Mouse (Mus musculus) ovary, adult 18-20 months (tissue): ENCODE measurements at regions not wholly inside any gene's neighbourhood (a gene's known extent, or its start where the extent isn't known, plus 50 kb on each side); places are given as distances from the start of the nearest gene placed in this dataset.
A peak's percentile ranks its signal among the peaks of the same experiment; 100 is the strongest.
"Not testable (repeated sequence)": the region's sequence is repeated elsewhere in the genome, so short reads cannot be mapped to it uniquely, and the experiment has no call there.

Source experiments
- DNase-seq: peaks from one replicate; pipeline ENCODE4 v3.0.0; 2022; ENCODE audit warnings: low spot score, mixed read lengths

DNA sequence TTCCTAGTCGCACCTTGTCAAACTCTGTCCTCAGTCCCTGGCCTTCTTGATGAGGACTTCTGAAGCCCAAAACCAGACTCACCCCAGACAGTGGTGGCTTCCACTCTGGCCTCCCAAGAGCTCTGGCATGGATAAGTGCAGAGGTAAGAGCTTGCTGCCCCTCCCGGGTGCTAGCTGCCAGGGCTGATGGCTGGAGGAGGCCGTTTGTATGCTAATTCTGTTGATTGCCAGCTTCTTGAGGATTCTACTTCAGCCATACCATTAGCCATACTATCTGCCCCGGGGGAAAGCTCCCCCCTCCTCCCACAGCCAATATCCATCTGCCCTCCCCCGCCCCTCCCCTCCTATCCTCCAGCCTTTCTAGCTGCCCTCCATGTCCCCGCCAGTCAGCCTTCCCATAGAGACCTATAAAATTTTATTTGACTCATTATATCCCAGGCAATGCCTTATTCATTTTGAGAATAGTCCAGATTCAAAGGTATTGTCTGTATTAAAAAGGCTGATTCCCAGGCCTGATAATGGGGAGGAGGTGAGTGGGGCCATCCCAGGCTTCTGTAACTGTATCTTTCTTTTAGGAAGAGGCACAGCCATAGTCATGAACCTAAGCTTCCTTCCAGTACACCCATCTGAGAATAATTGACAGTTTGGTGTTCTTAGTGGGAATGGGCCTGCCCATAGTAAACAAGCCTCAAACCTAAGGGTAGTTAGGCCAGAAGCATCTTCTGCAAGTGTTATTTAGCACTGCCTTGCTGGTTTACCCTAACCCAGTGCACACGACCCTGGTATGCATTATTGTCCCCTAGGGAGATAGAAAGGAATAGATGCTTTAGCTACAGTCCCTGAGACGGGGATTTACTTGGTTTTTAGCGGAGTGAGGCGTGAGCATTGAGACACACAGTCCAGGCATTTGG is 239.2 kb upstream of the 1700012A03Rik start:
- no peak for DNase-seq

GRCm38 (mm10) chr6:31804468-31804867 is 240.7 kb upstream of the Podxl start:
- not testable (repeated sequence) for DNase-seq

DNA sequence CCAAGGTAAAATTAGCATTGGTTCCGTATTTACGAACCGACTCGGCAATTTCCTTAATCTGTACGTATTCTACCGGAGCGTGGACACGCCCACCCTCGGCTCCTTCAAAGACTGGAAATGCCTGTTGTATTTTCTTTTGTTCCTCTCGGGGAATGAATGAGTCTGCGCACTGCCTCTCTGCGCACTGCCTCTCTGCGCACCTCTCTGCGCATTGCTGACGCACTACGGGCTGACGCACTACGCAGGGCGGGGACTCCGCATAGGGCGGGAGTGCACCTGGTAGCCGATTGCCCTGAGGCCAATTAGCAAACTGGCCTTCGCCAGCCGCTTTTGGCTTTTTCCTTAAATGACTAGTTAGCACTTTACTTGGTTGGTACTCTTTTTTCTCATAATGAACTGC is 239.4 kb upstream of the Podxl start:
- not testable (repeated sequence) for DNase-seq

DNA sequence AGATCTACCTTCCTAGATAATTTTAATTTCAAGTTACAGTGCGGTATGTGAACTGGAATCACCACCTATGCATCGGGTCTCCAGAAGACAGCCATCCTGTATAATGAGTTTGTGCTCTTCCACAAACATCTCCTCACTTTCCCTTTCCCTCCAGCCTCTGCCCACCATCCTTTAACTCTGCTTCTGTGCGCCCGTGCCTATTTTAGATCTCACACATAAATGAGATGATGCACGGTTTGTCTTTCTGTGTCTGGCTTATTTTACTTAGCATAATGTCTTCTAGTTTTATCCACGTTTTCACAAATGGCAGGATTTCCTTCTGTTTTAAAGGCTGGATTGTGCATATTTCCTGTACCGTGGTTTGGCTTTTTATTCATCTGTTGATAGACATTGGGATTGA is 227.8 kb upstream of the Podxl start:
- DNase-seq = no peak

- DNase-seq = peak; percentile 39
Measured at GRCm38 (mm10) chr6:31790906-31791305, 227.1 kb upstream of the Podxl start.

- DNase-seq = no peak
Measured at GRCm38 (mm10) chr6:31776841-31777240, 213.1 kb upstream of the Podxl start.

DNA sequence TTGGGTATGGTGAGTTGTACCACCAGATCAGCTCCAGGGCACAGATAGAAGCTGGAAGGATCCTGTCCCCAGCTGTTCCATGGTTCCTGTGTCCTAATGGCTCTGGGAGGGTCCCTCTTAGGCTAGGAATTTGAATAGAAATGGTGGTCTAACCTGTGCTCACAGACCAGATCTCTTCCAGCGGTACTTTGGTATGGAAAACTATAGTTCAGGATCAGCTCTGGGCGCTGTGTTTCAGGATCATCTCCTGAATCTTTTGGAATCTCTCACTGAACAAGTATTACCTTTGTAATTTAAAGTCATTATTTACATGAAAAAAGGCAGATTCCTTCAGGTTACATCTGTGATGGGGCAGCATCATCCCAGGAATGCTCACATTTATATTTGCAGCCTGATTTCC is 208.1 kb upstream of the Podxl start:
- no peak for DNase-seq

DNA sequence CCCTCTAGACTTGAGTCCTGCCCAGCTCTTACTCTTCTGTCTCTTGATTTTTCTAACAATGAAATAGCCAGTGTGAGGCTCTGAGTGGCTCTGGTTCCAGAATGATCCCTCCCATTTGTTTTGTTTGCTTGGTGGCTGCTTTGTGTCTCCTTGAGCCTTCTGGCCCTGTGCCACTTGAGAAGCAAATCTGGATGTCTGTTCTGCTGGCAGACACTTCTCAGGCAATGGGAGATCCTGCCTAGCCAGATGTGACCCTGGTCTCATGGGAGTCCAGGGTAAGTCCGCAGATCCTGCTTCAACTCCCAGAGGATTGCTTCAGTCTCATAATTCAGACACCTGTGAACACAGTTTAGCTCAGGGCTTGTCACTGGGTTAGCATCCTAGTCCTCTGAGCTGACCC is 181.8 kb upstream of the Podxl start:
- no peak for DNase-seq

GRCm38 (mm10) chr6:31731391-31731790 is 167.6 kb upstream of the Podxl start:
- no peak for DNase-seq

- no peak for DNase-seq
Measured at GRCm38 (mm10) chr6:31719614-31720013, 155.8 kb upstream of the Podxl start.

GRCm38 (mm10) chr6:31718843-31719242 is 155.1 kb upstream of the Podxl start:
- no peak for DNase-seq

GRCm38 (mm10) chr6:31717531-31717930 is 153.8 kb upstream of the Podxl start:
- no peak for DNase-seq

GRCm38 (mm10) chr6:31707256-31707655 is 143.5 kb upstream of the Podxl start:
- DNase-seq = no peak

DNA sequence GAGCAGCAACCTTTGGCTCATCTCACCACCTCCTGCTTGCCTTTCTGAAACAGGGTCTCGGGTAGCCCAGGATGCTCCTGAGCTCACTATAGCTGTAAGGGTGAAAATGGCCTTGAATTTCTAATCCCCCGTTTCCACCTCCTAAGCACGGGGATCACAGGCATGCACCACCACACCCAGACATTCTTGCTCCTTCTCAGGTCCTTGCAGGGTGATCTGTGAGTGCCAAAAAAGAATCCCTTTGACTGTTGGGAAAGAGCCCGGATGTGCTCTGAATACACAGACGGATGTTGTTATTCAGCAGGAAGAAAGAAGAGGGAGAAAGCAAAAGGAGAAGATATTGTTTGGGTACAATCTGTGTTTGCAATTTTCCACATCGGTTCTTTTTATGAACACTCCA is 140.4 kb upstream of the Podxl start:
- no peak for DNase-seq

- DNase-seq = no peak
Measured at GRCm38 (mm10) chr6:31702931-31703330, 139.2 kb upstream of the Podxl start.

DNA sequence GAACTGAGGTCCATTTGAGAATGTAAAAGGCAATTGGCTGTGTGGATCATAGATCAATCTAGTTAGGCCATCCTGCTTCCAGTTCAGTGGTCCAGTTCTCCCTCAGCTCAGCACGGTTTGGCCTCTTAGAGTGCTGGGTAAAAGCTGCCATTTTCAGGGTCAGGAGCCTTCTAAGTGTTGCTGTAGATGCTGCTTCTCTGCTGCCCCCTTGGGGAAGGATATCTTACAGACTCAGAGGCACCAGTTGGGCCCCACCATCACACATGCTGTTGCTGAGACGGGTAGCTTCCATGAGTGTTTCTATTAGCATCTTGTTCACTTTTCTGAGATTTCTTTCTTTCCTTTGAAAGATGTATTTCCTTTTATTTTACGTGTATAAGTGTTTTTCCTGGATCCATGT is 132.1 kb upstream of the Podxl start:
- DNase-seq = no peak

DNA sequence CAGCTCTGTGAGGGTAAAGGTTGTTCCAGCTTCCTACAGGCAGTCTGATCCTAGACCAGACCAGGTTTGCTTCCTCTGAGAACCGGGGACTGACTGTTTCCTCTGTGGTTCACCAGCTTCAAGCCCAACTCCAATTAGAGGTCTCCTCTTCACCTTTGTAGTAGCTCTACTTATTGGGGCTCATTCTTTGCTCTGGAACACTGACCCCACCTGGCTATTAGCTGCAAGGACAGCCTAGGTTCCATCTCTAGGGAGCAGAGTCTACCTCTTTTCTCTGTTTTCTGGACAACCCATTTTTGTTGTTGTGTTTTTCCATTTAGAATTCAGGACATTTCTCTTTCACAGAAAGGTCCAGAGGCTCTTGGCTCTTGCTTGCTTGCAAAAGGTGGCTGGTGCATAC is 129.3 kb upstream of the Podxl start:
- no peak for DNase-seq

- DNase-seq = no peak
Measured at GRCm38 (mm10) chr6:31692024-31692423, 128.2 kb upstream of the Podxl start.

- no peak for DNase-seq
Measured at GRCm38 (mm10) chr6:31680101-31680500, 116.3 kb upstream of the Podxl start.

GRCm38 (mm10) chr6:31665671-31666486 is 102.1 kb upstream of the Podxl start:
- DNase-seq = no peak

- DNase-seq = peak; percentile 9
Measured at GRCm38 (mm10) chr6:31664495-31664894, 100.7 kb upstream of the Podxl start.

GRCm38 (mm10) chr6:31660778-31661177 is 97.0 kb upstream of the Podxl start:
- no peak for DNase-seq

DNA sequence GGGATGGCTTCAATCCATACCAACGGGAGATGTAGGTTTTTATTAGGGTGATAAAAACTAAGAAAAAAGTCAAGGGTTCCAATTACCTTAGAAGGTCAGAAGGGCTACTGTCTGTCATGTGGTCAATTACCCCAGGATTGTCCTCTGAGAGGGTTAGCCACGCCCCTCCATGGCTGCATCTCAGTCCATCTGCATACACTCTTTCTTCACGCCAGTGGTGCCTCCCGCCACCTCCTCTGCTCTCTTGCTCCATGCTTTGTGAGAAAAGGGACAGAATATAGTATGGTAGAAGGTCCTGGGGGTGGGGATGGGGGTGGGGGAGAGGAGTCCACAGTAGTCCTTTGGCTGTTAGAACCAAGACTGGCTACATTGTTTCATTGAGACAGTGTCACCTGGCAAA is 96.1 kb upstream of the Podxl start:
- DNase-seq = no peak
